Mouse (Mus musculus) heart, embryonic 12.5 days (tissue): ENCODE results near the gene Ppm1n. TPM values are rescaled to one million over a fixed set of nuclear protein-coding genes. Genes with fewer than 3 reads are reported as not detected.

Source experiments
- ATAC-seq: fragments of 200-750 bp; cut with Nextera tagmentation; 2 replicates; pipeline ENCODE4 v1.8.0; 2017; ENCODE audit warnings: moderate TSS enrichment, moderate library complexity; ENCODE audit not compliant: insufficient number of reproducible peaks, low FRiP score
- H3K27ac ChIP-seq: fragments of 300-500 bp; sonication (generic); 2 replicates; pipeline ENCODE4 v1.5.1; 2016; ENCODE audit warnings: mild to moderate bottlenecking, moderate library complexity; ENCODE audit not compliant: poor library complexity, severe bottlenecking
- H3K27me3 ChIP-seq: fragments of 300-500 bp; sonication (generic); replicated peaks from 2 replicates; pipeline ENCODE4 v1.6.1; 2016; ENCODE audit warnings: mild to moderate bottlenecking, moderate library complexity
- H3K36me3 ChIP-seq: fragments of 300-500 bp; sonication (generic); 2 replicates; pipeline ENCODE4 v1.6.1; 2016; ENCODE audit warnings: mild to moderate bottlenecking, moderate library complexity
- H3K4me1 ChIP-seq: fragments of 300-500 bp; sonication (generic); replicated peaks from 2 replicates; pipeline ENCODE4 v1.6.1; 2016; ENCODE audit warnings: mild to moderate bottlenecking
- H3K4me2 ChIP-seq: fragments of 300-500 bp; sonication (generic); 2 replicates; pipeline ENCODE4 v1.6.1; 2016; ENCODE audit warnings: mild to moderate bottlenecking, moderate library complexity
- H3K4me3 ChIP-seq: fragments of 300-500 bp; sonication (generic); 2 replicates; pipeline ENCODE4 v1.5.1; 2016; ENCODE audit warnings: mild to moderate bottlenecking
- H3K9ac ChIP-seq: fragments of 300-500 bp; sonication (generic); 2 replicates; pipeline ENCODE4 v1.6.1; 2016; ENCODE audit warnings: mild to moderate bottlenecking, moderate library complexity
- H3K9me3 ChIP-seq: fragments of 300-500 bp; sonication (generic); replicated peaks from 2 replicates; pipeline ENCODE4 v1.6.1; 2016; ENCODE audit warnings: mild to moderate bottlenecking, moderate library complexity
- WGBS: fragments of 180-500 bp; shearing (Covaris S2); methylation state at CpG from one replicate; pipeline ENCODE4 v1.1.7; 2016; 5-methylcytosine and 5-hydroxymethylcytosine counted together
- polyA plus RNA-seq: library from polyadenylated mRNA; unstranded; fragments of >200 nt; fragmentation: Nextera tagmentation; extraction: Ambion mirVana; gene quantifications from 2 replicates; pipeline ENCODE4 v1.2.1, GENCODE M21; 2016

Gene Ppm1n
- polyA plus RNA-seq, 1 experiment from 2014 or later: not detected

DNA sequence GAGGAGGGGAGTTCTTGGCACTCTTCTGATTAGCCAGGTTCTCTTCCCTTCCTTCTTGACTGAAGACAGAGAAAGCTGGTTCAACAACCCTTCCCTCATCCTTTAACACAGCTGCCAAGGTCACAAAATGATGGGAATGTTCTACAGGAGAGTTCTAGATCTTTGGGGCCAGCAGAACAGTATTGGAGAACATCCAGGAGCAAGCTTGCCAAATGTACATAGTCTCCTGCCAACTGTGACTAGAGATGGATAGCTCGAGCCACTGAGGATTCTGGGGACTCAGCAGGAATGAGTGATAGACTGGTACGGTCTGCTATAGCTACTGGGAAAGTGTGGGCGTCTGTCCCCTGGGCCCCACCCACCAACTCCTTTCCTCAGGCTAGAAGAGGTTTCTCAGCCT is 21.5 kb downstream of the Ppm1n start:
- no peak overlapping the region for H3K4me3 ChIP-seq
- ATAC-seq: no peak
- no peak overlapping the region for H3K27ac ChIP-seq
- no peaks in the 10 kb centered on the region; the same call in 1 of the 2 replicates for H3K4me1 ChIP-seq
- no peaks in the 10 kb centered on the region for H3K9me3 ChIP-seq
- no peaks in the 10 kb centered on the region for H3K27me3 ChIP-seq
- peaks cover 91% of the 10 kb centered on the region for H3K36me3 ChIP-seq
- no peak overlapping the region for H3K9ac ChIP-seq
- no peak overlapping the region for H3K4me2 ChIP-seq
- 79% methylated on average over 3 of the region's 3 CpGs for WGBS

DNA sequence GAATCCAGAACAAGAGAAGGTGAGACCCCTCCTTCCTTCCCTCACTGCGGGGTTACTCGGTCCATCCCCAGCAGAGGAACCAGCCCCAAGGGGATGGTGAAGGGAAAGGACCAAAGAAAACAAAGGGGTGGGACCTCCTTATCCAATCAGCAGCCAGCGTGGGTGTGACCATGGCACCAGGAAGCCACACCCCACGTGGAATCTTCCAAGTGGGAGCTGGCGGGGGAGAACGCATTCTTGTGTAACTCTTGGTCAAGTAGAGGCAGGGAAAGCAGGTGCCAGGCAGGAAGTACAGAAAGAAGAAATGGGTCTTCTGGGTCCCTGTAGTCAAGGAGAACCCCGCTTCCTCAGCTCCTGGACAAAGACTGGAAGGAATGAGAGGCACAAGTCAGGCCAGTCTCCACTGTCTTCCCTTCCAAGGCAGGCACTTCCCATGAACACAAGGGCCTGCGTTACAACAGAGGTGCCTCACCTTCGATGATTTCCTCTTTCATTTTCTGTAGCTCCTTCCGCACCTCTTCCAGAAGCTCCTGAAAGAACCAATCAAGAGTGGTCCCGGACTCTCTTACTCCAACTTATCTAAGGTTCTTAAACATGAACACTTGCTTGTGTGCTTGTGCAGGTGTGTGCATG is 22.4 kb downstream of the Ppm1n start:
- Histone ChIP-seq H3K36me3 (peaks cover 82% of the 10 kb centered on the region), H3K27me3 (no peaks in the 10 kb centered on the region), H3K9ac (no peak overlapping the region), H3K4me3 (no peak overlapping the region), H3K27ac (no peak overlapping the region; the same call in 1 of the 2 replicates), H3K4me1 (no peaks in the 10 kb centered on the region; the same call in 1 of the 2 replicates), H3K9me3 (no peaks in the 10 kb centered on the region), H3K4me2 (no peak overlapping the region)
- WGBS: 37% methylated on average over 11 of the region's 11 CpGs
- ATAC-seq: peak; percentile 91

DNA sequence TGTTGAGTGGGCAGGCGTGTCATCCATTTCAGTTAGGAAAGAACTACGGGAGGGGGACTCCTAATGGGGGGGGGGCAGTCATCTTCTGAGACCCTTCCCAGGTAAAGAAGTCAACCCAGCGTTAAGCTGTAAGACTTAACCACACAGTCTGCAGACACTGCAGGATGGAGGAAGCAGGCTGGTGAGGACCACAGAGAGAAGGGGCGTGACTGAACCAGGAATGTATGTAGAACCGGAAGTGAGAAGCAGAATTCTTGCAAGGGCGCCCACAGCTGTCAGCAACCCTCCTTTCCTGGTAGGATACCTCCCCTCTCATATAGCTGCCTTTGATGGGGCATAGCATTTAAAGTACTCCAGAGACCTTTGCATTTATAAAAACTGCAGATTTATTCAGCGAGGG is 23.3 kb downstream of the Ppm1n start:
- no peak overlapping the region for H3K4me3 ChIP-seq
- no peak overlapping the region for H3K9ac ChIP-seq
- WGBS: 81% methylated on average over 7 of the region's 7 CpGs
- no peaks in the 10 kb centered on the region; the same call in 1 of the 2 replicates for H3K4me1 ChIP-seq
- ATAC-seq: no peak
- H3K9me3 ChIP-seq: no peaks in the 10 kb centered on the region
- H3K36me3 ChIP-seq: peaks cover 73% of the 10 kb centered on the region
- H3K27me3 ChIP-seq: no peaks in the 10 kb centered on the region
- no peak overlapping the region for H3K27ac ChIP-seq
- no peak overlapping the region for H3K4me2 ChIP-seq

DNA sequence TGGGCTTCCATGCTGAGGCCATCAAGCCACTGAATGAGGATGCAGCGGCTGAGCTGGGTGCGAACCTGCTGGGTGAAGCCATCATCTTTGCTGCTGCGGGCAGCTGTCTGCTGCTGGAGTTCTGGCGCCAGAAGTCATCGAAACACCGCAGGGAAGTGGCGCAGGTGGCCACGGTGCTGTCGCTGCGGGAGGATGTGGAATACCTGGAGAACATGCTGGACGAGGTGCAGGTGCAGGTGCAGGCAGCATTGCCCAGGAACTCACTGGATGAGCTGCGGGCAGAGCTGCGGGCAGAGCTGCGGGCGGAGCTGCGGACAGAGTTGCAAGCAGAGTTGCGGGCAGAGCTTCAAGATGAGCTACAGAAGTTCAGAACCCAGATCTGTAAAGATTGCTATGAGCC is 24.5 kb downstream of the Ppm1n start:
- no peaks in the 10 kb centered on the region; the same call in 1 of the 2 replicates for H3K4me1 ChIP-seq
- no peaks in the 10 kb centered on the region for H3K9me3 ChIP-seq
- no peak overlapping the region for H3K9ac ChIP-seq
- no peak for ATAC-seq
- 83% methylated on average over 17 of the region's 17 CpGs for WGBS
- peaks cover 67% of the 10 kb centered on the region for H3K36me3 ChIP-seq
- no peak overlapping the region for H3K4me2 ChIP-seq
- no peak overlapping the region for H3K27ac ChIP-seq
- no peak overlapping the region for H3K4me3 ChIP-seq
- H3K27me3 ChIP-seq: no peaks in the 10 kb centered on the region

DNA sequence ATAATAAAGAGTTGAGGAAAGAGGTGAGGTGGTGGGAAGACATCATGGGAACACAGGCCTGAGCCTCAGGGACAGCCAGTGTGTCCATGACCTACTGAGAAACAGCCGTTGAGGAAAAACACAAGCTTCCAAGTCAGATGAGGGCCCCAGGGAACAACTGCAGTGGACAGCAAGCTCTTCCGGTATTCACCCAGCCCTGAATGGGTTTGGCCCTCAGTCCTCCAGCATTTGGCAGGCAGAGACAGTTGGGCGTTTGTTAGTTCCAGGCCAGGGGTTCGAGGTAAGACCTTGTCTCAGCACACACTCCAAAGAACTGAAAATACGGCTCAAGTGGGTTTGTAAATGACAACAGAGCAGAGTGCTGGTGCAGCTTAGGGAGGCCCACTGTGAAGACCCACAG is 26.4 kb downstream of the Ppm1n start:
- H3K4me2 ChIP-seq: no peak overlapping the region
- peaks cover 47% of the 10 kb centered on the region for H3K36me3 ChIP-seq
- no peaks in the 10 kb centered on the region; the same call in 1 of the 2 replicates for H3K4me1 ChIP-seq
- no peak overlapping the region for H3K4me3 ChIP-seq
- WGBS: 64% methylated on average over 5 of the region's 5 CpGs
- H3K27me3 ChIP-seq: no peaks in the 10 kb centered on the region
- H3K9ac ChIP-seq: no peak overlapping the region
- no peak overlapping the region for H3K27ac ChIP-seq
- no peaks in the 10 kb centered on the region for H3K9me3 ChIP-seq
- ATAC-seq: no peak

DNA sequence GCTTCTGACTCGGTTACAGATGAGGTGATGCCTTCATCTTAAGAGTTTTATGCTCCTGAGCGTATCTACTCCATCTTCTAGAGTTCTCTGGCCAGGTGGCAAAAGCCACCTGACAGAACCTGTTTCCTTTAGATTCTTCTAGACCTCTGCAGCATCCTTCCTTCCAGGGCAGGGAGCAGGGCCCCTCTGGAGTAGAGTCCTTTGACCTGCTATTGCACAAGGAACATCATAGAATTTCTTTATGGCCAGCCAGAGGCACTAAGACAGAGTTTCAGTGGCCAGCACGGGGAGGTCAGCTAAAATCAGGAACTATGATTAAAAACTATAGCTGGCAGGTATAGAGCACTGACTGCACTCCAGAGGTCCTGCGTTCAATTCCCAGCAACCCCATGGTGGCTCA is 27.8 kb downstream of the Ppm1n start:
- H3K27ac ChIP-seq: no peak overlapping the region
- H3K9me3 ChIP-seq: no peaks in the 10 kb centered on the region
- H3K4me1 ChIP-seq: no peaks in the 10 kb centered on the region
- H3K4me3 ChIP-seq: no peak overlapping the region
- H3K9ac ChIP-seq: no peak overlapping the region
- no peak for ATAC-seq
- H3K4me2 ChIP-seq: no peak overlapping the region
- no peaks in the 10 kb centered on the region for H3K27me3 ChIP-seq
- H3K36me3 ChIP-seq: peaks cover 41% of the 10 kb centered on the region
- 87% methylated on average over 4 of the region's 4 CpGs for WGBS

DNA sequence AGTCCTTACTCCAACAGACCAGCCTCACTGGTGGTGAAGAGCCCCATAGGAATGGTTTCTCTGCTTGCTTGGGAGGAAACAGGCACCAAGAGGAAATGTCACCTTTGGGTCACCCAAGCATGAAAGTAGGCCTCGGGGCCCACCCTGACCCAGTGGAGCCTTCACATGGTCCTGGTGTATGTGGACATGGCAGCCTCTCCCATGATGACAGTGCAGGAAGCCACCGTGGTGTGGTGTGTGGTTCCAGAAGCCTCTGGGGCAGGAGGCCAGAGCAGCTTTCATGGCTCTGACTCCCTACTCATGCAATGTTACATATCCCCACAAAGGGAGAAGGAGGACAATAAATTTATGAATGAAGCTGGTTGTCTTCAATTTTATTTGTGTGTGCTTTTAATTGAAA is 32.4 kb downstream of the Ppm1n start:
- ATAC-seq: no peak
- Histone ChIP-seq H3K36me3 (peaks cover 43% of the 10 kb centered on the region), H3K4me1 (no peaks in the 10 kb centered on the region), H3K9me3 (no peaks in the 10 kb centered on the region), H3K27me3 (no peaks in the 10 kb centered on the region), H3K4me2 (no peak overlapping the region), H3K4me3 (no peak overlapping the region), H3K9ac (no peak overlapping the region), H3K27ac (no peak overlapping the region)
- 94% methylated on average over 2 of the region's 2 CpGs for WGBS

DNA sequence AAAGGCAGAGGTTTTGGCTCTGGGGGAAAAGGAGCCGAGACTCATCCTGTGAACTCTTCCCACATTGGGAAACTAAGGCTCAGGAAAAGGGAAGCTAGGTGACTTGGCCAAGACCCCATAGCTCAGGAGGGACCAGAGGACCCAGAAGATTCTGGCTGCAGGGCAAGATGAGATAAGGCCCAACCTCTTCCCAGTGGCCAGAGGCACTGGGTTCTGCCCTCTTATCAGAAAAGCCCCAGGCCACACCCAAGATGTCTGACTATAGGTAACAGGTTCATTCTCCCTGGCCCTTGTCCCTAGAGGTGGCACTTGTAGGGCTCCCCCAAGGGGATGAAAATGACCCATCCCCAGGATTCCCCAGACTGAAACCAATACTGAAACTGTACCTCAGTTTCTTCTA is 33.0 kb downstream of the Ppm1n start:
- Histone ChIP-seq H3K36me3 (peaks cover 43% of the 10 kb centered on the region), H3K4me1 (no peaks in the 10 kb centered on the region), H3K27ac (no peak overlapping the region), H3K4me2 (no peak overlapping the region), H3K9ac (no peak overlapping the region), H3K27me3 (no peaks in the 10 kb centered on the region), H3K9me3 (no peaks in the 10 kb centered on the region), H3K4me3 (no peak overlapping the region)
- no peak for ATAC-seq
- WGBS: 92% methylated on average over 1 of the region's 1 CpGs

DNA sequence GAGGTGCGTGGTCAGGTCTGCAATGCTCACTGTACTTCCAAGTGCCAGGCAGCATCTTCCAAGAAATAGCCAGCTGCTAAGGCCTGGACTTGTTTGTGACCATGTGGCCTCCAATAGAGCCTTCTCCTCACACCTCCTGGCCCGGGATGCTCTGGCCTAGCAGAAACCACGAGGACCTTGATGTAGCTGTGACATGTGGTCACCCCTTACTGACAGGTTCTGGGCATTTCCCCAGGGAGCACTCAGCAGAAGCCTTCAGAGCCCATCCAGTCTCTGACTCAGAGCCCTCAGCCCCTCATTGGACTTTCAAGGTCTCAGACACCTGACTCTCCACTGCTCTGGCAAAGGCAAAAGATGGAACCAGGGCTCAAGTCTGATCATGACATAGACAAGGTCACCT is 34.8 kb downstream of the Ppm1n start:
- 76% methylated on average over 3 of the region's 3 CpGs for WGBS
- H3K27me3 ChIP-seq: no peaks in the 10 kb centered on the region

DNA sequence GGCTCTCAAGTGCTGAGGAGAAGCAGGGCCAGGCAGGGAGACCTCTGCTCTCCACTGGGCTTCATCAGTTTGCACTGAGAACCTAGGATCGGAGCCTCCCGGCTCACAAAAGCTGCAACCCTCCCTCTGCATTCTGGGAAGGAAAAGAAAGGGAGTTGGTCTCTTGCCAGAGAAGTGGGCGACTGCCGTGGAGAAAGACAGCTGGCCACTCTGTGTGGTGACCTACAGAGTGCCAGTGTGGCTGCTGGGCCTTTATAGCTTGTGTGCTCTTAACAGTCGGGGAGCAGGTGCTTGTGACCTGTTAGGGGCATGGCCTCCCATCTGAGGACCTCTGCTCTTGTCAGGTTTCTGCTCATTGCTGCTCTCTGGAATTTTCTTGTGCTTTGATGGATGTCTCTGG is 36.0 kb downstream of the Ppm1n start:
- WGBS: 76% methylated on average over 5 of the region's 5 CpGs
- Histone ChIP-seq H3K9ac (no peak overlapping the region), H3K4me1 (peaks cover 14% of the 10 kb centered on the region), H3K4me2 (no peak overlapping the region), H3K9me3 (no peaks in the 10 kb centered on the region), H3K4me3 (no peak overlapping the region), H3K27me3 (no peaks in the 10 kb centered on the region), H3K36me3 (peaks cover 48% of the 10 kb centered on the region), H3K27ac (no peak overlapping the region)
- ATAC-seq: no peak

More for the DNA sequence above, 34.8 kb downstream of the Ppm1n start:
- no peak overlapping the region for H3K4me3 ChIP-seq
- peaks cover 45% of the 10 kb centered on the region for H3K36me3 ChIP-seq
- H3K9ac ChIP-seq: no peak overlapping the region
- H3K27ac ChIP-seq: no peak overlapping the region
- no peaks in the 10 kb centered on the region for H3K9me3 ChIP-seq
- no peak overlapping the region for H3K4me2 ChIP-seq
- ATAC-seq: no peak
- peaks cover 3% of the 10 kb centered on the region; the same call in 1 of the 2 replicates for H3K4me1 ChIP-seq

DNA sequence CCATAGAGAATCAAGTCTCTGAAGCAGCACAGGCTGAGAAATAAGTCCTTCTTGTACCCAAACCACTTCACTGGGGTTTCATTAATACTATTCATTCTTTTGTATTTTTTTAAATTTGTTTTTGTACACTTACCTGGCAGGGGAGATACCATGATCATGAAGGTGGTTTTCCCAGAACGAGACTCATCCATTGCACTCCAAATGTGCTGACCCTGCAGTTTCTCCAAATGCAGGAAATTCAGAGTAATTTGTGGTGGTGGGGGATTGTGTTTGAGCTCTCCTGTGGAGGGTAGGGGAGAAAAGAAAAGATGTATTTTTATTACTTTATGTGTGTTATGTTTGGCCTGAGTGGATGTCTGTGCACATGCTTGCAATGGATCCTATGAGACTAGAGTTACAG is 37.9 kb downstream of the Ppm1n start:
- ATAC-seq: no peak
- H3K36me3 ChIP-seq: peaks cover 39% of the 10 kb centered on the region
- no peaks in the 10 kb centered on the region for H3K27me3 ChIP-seq
- H3K9me3 ChIP-seq: no peaks in the 10 kb centered on the region
- no peak overlapping the region for H3K4me2 ChIP-seq
- H3K9ac ChIP-seq: no peak overlapping the region
- H3K27ac ChIP-seq: no peak overlapping the region
- WGBS: 84% methylated on average over 1 of the region's 1 CpGs
- no peak overlapping the region for H3K4me3 ChIP-seq
- peaks cover 30% of the 10 kb centered on the region for H3K4me1 ChIP-seq

DNA sequence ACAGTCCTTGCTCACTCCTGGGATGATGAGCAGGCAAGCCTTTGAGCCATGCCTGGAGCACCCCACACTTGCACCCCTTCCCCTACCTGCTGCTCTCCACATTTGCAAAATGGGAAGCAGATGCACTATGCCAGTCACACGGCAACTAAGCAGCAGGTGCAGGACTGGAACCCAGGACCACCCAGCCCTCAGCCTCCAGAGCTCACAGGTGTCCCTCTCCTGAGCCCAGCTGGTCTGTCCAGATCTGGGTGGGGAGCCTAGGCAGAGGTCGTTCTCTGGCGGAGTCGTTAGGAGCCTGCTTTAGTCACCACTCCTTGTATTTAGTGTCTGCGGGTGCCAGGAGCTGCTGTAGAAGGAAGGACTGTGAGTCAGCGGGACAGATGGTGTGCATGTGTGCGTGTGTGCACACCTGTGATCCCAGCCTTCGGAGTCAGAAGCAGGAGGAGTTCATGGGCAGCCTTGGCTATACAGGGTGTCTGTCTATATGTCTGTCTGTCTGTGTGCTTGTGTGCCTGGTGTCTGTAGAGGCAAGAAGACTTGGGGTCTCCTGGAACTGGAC is 38.9 kb downstream of the Ppm1n start:
- WGBS: 82% methylated on average over 8 of the region's 8 CpGs
- Histone ChIP-seq H3K27me3 (no peaks in the 10 kb centered on the region), H3K9ac (no peak overlapping the region), H3K27ac (no peak overlapping the region), H3K4me2 (no peak overlapping the region), H3K36me3 (peaks cover 30% of the 10 kb centered on the region), H3K9me3 (no peaks in the 10 kb centered on the region), H3K4me3 (no peak overlapping the region), H3K4me1 (peaks cover 39% of the 10 kb centered on the region)
- no peak for ATAC-seq
